Mouse (Mus musculus) urinary bladder, postnatal 36 days (tissue): ENCODE measurements at regions not wholly inside any gene's neighbourhood (a gene's known extent, or its start where the extent isn't known, plus 50 kb on each side); places are given as distances from the start of the nearest gene placed in this dataset.

ENCODE experiments used
- DNase-seq, 2 experiments: peaks; one replicate each; pipeline ENCODE4 v3.0.0; 2022; ENCODE audit warnings: low spot score in 2 of 2, mixed read lengths in 1 of 2

DNA sequence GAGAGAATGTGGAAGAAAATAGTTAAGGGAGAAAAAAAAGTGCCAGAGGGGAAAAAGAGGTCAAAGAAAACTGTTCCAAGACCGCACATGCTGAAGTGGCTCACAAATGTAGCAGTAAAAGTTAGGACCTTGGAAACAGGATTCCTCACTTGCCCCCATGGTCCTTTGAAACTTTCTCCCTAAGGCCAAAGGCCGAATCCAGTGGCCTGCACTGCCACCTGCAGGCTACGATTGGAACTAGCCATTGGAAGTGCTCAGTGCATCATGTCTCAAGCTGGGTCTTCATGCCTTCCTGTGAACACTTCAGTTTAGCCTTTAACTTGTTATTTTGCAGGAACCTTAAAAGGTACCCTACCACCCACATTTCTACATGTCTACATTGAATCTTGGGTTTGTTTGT is 56.3 kb upstream of the Mctp2 start:
- DNase-seq: peak; percentile 65 to 70

GRCm38 (mm10) chr7:72391323-72391722 is 84.9 kb upstream of the Mctp2 start:
- DNase-seq: no peak

- DNase-seq: peak; percentile 38 to 45
These were observed 93.6 kb upstream of the Mctp2 start for GRCm38 (mm10) chr7:72400056-72400455.

- no peak for DNase-seq
These were observed 99.7 kb upstream of the Mctp2 start for GRCm38 (mm10) chr7:72406131-72406530.

DNA sequence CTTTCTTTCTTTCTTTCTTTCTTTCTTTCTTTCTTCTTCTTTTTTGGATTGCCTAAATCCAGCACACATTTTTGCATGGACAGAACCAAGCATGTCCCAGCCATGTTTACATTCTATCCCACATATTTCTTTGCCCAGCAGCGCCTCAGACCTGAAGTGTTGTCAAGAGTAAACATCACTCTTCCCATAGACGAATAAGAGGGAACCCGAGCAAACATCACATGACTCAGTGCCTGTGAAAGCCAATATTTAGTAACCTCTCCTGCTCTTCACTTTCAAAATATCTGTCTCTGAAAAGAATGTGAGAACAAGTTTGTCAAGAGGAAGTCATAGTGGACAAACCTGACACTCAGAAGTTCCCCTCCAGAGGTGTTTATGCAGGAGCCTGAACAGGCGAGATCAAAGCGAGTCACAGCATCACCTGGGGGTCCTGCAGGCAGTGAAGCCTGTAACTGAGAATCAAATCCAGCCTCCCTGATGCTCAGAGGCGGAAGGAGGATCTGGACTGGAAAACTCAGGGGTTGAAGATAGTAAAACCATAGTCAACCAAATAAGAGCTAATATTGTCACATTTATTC is 102.1 kb upstream of the Mctp2 start:
- DNase-seq: peak in 1 of 2 experiments; percentile 0

DNA sequence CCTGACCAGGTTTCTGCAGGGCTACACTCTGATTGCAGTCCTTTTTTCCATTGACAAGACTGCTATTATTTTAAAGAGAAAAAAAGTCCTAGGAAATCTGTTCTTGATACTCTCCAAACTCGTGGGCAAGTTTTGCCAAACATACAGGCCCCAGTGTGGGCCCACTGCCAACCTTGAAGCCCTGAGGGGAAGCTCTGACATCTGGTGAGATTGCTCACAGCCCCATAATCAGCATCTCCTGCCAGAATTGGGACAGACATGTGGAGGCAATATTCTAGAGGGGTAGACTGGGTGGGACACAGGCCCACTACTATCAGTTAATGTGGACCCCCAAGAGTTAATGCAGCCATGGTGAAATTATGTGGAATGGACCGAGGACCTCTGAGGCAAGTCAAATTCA is 132.1 kb upstream of the Mctp2 start:
- DNase-seq: peak in 1 of 2 experiments; percentile 14

DNA sequence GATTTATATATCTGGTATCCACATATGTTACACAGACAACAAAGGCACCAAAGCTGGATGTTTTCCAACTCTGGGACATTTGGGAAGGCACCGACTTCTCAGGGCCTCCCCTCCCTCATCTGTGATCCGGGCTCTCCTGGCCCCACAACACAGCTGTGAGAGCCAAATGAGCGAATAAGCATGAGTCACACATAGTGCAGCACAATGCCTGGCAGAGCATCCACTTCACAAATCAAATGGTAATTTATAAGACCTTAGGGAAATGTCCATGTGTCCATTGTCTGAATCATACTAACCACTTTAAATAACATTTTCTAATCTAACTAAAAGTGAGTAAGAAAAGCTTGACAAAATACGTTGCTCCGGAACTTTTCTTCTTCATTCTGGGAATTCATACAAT is 135.6 kb upstream of the Mctp2 start:
- DNase-seq: peak in 1 of 2 experiments; percentile 20

DNA sequence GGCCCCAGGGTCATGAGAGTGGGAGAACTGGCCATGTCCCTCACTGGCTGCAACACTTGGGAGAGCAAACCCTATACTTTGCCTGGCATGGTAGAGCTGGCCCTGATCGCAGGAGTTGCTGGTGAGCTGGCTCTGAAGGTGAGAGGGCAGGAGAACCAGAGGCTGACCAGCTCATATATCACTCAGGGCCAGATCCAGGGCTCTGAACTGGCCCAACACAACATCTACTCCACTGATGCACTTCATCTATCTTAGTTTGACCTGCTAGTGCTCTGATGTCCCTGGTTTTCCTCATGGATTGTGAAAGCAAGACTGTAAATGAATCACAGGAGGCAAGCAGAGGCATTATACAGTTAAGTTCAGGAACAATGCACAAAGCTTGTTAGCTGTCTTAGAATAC is 137.6 kb upstream of the Mctp2 start:
- DNase-seq: no peak

- DNase-seq: no peak
These were observed 138.4 kb upstream of the Mctp2 start for GRCm38 (mm10) chr7:72444792-72445191.

- DNase-seq: no peak
These were observed 140.5 kb upstream of the Mctp2 start for GRCm38 (mm10) chr7:72446911-72447310.

- DNase-seq: no peak
These were observed 156.6 kb upstream of the Mctp2 start for GRCm38 (mm10) chr7:72462978-72463377.

DNA sequence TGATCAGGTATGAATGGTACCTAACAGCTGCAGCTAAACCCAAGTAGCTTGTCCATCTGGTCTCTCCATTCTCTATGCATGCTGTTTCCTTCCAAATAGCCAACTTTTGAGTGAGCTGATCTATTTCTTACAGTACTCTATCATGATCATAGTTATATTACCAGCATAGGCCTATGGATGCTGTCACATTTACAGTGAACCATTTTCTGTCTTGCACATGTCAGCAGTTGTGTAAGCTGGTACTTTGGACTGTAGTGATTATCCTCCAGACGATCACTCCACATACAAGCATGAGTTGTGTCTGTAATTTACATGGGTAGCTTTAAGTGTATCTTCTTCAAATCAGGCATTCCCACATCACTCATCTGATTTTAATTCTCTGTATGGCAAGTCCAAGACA is 158.2 kb upstream of the Mctp2 start:
- no peak for DNase-seq

GRCm38 (mm10) chr7:72469691-72470090 is 163.3 kb upstream of the Mctp2 start:
- no peak for DNase-seq

DNA sequence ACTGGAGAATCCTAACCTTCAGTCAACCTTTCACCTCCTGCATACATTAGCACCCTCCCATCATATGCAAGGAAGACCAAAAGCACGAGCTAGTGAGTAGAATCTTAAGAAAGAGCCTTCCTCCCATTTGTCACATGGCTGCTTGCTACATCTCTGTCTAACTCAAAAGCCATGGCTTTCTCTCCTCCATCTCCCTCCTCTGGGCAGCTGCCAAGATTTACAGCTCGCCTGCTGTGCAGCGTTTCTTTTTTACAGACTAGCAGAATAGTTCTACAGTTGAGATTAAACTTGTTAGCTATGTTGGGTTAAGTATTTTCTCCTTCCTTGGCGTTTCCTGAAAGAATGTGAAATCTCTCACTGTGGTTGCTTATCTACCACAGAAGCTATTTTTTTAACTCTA is 168.3 kb upstream of the Mctp2 start:
- DNase-seq: no peak

DNA sequence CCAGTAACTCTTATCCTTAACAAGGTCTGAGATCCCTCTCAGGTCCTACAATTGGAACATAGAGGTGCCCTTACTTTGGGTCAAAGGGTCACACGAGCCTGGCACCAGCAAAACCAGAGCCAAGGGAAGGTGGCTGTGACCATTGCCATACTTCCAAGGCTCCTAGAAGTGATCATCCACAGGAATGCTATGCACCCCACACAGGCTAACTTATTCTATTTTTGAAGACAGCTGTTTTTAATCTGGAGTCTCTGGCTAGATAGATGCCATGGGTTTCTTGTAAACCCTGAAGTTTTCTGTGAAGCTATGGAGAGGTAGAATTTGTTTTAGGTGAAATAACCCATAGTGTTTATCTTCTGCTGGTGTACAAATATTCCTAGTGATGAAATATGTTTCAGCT is 172.5 kb upstream of the Mctp2 start:
- no peak for DNase-seq

DNA sequence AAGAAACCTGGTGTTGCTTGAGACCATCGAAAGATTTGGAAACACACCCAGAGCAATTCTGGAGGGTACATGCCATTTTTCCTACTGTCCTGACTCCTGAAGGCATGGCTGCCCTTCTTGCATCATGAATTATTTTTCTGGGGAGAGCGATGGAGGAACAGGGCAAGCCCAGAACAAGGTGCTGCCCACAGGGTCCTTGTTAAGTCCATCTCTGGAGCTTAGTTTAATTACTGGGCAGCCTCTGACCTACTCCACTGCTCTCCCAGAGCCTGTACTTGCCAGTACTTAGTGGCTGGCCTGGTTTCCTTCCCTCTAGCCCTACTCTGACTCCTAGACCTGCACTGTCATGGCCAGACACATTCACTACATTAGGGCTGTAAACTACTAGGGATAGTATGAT is 174.9 kb upstream of the Mctp2 start:
- no peak for DNase-seq

DNA sequence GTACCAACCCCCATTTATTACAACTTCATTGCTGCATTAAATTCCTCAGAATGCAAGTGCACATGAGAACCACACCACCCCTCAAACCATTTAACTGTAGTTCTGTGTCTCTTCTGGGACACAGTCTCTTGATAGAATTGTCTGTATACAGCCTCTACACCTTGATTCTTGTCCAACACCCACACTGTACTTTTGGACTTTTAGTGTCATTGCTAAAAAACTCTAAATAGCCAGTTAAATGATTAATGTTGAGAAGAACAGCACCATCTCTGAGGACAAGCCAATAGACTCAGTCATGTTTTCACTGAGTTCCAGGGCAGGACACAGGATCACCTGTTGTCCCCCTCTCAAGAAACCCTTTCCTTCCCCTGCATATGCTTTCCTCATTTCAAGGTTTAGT is 183.8 kb upstream of the Mctp2 start:
- DNase-seq: no peak

DNA sequence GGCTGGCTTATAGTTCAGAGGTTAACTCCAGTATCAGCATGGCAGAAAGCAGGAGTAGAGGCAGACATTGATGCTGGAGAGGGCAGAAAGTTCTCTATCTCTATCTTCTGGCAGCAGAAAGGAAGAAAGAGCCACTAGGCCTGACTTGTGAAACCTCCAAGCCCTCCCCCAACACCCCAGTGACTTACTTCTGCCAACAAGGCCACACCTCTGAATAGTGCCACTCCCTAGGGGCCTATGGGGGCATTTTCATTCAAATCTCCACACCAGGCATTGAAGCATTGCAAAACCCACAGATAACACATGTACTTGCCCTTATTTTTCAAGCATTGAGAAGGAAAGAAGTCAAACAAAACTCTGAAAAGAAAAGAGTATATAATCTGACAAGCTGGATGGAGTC is 186.9 kb upstream of the Mctp2 start:
- DNase-seq: peak in 1 of 2 experiments; percentile 29

- peak in 1 of 2 experiments; percentile 18 for DNase-seq
These were observed 190.7 kb upstream of the Mctp2 start for GRCm38 (mm10) chr7:72496933-72497631.

- DNase-seq: peak; percentile 28 to 59
These were observed 192.3 kb upstream of the Mctp2 start for GRCm38 (mm10) chr7:72498562-72499230.

GRCm38 (mm10) chr7:72499788-72500187 is 193.4 kb upstream of the Mctp2 start:
- DNase-seq: no peak

DNA sequence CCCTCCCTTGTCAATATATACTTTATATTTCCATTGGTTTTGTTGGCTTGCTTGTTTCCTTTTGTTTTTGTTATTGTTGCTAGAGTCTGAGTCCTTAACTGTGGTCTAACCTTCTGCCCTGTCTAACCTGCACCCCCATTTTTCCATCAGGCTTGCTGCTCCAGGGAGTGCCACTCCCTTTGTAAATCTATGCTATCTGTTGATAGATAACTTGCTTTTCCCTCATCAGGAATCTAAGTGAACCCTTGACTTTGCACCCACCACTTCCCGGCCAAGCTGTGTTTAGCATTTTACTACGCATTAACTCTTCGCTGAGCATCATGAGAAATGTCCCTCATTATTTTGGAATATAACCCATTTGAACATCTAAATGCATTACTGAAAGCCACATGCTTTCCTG is 193.8 kb upstream of the Mctp2 start:
- no peak for DNase-seq

DNA sequence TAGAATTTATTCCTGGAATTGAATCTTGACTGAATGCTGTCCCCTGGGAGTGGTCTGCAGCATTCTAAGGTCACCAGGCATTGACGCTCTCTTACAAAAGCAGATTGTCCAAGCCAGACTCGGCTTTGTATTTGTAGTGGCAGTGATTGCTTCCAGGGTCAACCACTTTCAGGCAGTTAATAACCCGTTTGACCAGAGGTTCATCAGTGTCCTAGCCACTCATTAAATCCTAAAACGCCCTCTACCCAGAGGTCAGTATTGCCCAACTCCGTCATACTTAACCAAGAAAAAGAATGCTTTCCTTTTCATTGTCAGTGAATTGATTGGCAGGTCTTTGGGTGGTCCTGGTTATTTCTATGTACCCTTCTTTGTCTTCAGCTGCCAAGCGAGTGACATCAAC is 194.6 kb upstream of the Mctp2 start:
- no peak for DNase-seq
